In genomic region chr8:93569311-93570185, GRCm38 (mm10) we compare ENCODE assay signal across 8 mouse cellular contexts. TPM values are rescaled to one million over a fixed set of nuclear protein-coding genes. Genes with fewer than 3 reads are reported as not detected.
DNase-seq lines count a peak whose midpoint lies in the region; ATAC-seq lines count a peak whose summit lies in the region.
"Had no signal": no experiment of that assay in that cellular context is flagged by ENCODE, and none has a peak within 500 bp of the region (broad histone marks: within the 10 kb centered on the region; RNA-seq: fewer than 3 reads in every experiment).

No protein-coding gene starts in this region.

- no peaks in the 10 kb centered on the region for H3K36me3 ChIP-seq in hindbrain, embryonic 15.5 days
- H3K36me3 ChIP-seq in lung, embryonic 16.5 days (ENCODE audit: control insufficient read depth, insufficient read depth, low read length) = no peaks in the 10 kb centered on the region

- peak; percentile 89 for ATAC-seq in hindbrain, embryonic 15.5 days (ENCODE audit: low FRiP score, low read depth)
- peak; percentile 70 for ATAC-seq in lung, embryonic 16.5 days (ENCODE audit: low read depth)

- peak; percentile 52 to 63 for DNase-seq in adrenal gland, postnatal 36 days
- DNase-seq in cerebellum, postnatal 10 days = peak; percentile 91 to 94
- DNase-seq in gastrocnemius, postnatal 10 days = peak; percentile 24
- DNase-seq in right cerebral cortex, adult 2 months (ENCODE audit: low spot score in 2 of 2) = peak; percentile 84 to 89
- no peak for DNase-seq in urinary bladder, postnatal 25 days (ENCODE audit: low spot score)

- H3K4me3 ChIP-seq in hindbrain, embryonic 15.5 days = no peak overlapping the region
- no peak overlapping the region for H3K4me3 ChIP-seq in lung, embryonic 16.5 days (ENCODE audit: low read length)

- peak overlapping the region; percentile 32 for H3K4me2 ChIP-seq in hindbrain, embryonic 15.5 days
- H3K4me2 ChIP-seq in lung, embryonic 16.5 days (ENCODE audit: low read depth, low read length) = no peak overlapping the region

- 23% methylated on average over 13 of the region's 13 CpGs for WGBS in hindbrain, embryonic 15.5 days
- WGBS in lung, embryonic 16.5 days = 31% methylated on average over 13 of the region's 13 CpGs

- peak overlapping the region; percentile 84 for H3K27ac ChIP-seq in hindbrain, embryonic 15.5 days (replicated peaks)
- H3K27ac ChIP-seq in lung, embryonic 16.5 days (ENCODE audit: low read length) = peak overlapping the region; percentile 90

- peaks cover 48% of the 10 kb centered on the region for H3K4me1 ChIP-seq in hindbrain, embryonic 15.5 days (replicated peaks)
- peaks cover 11% of the 10 kb centered on the region for H3K4me1 ChIP-seq in lung, embryonic 16.5 days (replicated peaks; ENCODE audit: control insufficient read depth, insufficient read depth, low read length)

- no peak overlapping the region for H3K9ac ChIP-seq in hindbrain, embryonic 15.5 days
- H3K9ac ChIP-seq in lung, embryonic 16.5 days (ENCODE audit: low read length) = no peak overlapping the region

- 0 out of 2 replicates have a peak, but pooled peaks cover 4% of the 10 kb centered on the region for H3K9me3 ChIP-seq in hindbrain, embryonic 15.5 days
- peaks cover 4% of the 10 kb centered on the region; the same call in 1 of the 2 replicates for H3K9me3 ChIP-seq in lung, embryonic 16.5 days (ENCODE audit: control insufficient read depth, low read length)

- H3K27me3 ChIP-seq in hindbrain, embryonic 15.5 days = no peaks in the 10 kb centered on the region
- H3K27me3 ChIP-seq in lung, embryonic 16.5 days (ENCODE audit: control insufficient read depth, insufficient read depth, low read depth, low read length) = no peaks in the 10 kb centered on the region

RNA-seq across cellular contexts. Expression of gene Ces5a, which starts 33.9 kb away (rescaled TPM):
- not detected for total RNA-seq in adrenal gland, postnatal 36 days (2021)
- total RNA-seq in gastrocnemius, postnatal 10 days (2021) = under 1 TPM; 0.68 to 0.70 TPM
- 0.49 and 1.3 TPM in 2 replicates for polyA plus RNA-seq in hindbrain, embryonic 15.5 days (2015; fragmentation: Nextera tagmentation; extraction: Ambion mirVana)
- 0.09 TPM in 1 of 2 replicates, not detected in the other for polyA plus RNA-seq in lung, embryonic 16.5 days (2015; fragmentation: Nextera tagmentation; extraction: Ambion mirVana)
- total RNA-seq: adrenal gland, adult 18-20 months had no signal
